Mouse (Mus musculus): ENCODE data around the gene Tmem216. TPM values are rescaled to one million over a fixed set of nuclear protein-coding genes. Genes with fewer than 3 reads are reported as not detected.

Gene Tmem216
- 1.3 TPM for polyA plus RNA-seq (2014; fragmentation: Illumina TruSeq; extraction: RNeasy Lipid Tissue Mini Kit (QIAGEN cat#74804); ENCODE audit: low replicate concordance)

DNA sequence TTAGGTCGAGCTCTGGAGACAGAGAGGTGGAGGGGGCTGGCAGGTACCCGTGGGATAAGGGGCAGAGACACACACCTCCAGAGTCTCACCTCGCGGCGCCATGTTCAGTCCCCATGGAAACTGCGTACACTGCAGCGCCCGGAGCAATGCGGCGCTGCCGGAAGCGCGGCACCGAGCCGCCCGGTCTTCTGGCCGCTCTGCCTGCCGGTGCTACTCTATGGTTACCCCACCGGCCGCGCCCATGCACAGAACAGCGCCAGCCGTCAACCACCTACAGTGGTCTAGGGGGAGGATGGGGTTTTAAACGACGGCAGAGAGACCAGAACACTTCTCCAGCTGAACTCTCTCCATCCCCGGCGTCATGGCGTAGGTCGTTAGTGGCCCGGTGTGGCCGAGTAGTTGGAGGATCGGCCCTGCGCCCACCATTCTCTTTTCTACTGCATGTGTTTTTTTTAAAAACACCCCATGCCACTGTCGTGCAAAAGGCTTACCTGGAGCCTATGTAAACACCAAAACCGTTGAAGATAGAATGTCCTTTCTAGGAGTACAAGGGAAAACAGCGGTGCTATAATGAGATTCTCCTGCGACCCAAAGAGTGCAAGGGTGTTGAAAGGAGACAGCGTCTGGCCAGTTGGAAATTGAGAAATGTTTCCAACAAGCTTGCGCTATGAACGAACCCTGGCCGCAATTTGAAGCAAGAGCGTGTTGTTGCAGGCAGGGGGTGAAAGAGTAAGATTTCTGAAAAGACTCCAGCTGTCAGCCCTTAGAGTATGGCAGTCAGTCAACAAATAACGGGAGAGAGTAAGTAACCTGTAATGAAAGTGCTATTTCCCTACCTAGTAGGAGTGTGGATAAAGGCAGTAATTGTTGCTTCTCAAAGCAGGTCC, at the start of gene Tmem216:
Gene Tmem216 (minus strand): TSS at position 615 of the 887 bp plus-strand sequence.

DNA sequence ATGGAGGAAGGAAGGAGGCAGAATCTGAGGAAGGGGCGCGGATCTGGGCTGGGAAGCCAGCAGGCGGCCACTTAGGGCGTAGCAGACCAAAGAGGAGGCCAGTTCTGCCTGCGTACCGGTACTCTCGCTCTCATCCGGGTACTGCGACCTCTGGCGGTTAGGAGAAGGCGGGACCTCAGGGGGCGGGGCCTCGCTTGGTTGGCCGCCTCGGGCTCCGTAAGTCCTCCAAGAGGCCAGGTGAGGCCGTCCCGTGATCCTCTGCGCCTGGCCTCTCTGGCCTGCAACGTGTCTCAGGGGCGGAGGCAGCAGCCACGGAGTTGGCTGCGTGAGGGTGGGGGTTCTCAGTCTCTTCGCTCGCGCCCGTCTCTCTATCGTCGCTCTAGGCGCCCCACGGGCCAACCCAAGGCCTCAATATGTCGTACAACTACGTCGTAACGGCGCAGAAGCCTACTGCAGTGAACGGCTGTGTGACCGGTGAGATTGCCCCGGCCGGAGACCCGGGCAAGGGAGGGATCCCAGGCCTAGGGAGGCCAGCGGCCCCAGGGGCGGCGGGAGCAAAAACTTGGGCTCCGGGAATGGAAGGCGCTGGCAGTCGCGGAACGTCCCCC, 49.4 kb upstream of the Tmem216 start, which contains the start of the genes Ddb1 and Tkfc:
Gene Ddb1 (plus strand): TSS at position 35 of the 608 bp plus-strand sequence.
Gene Tkfc (minus strand): TSS at position 362 of the 608 bp plus-strand sequence.

DNA sequence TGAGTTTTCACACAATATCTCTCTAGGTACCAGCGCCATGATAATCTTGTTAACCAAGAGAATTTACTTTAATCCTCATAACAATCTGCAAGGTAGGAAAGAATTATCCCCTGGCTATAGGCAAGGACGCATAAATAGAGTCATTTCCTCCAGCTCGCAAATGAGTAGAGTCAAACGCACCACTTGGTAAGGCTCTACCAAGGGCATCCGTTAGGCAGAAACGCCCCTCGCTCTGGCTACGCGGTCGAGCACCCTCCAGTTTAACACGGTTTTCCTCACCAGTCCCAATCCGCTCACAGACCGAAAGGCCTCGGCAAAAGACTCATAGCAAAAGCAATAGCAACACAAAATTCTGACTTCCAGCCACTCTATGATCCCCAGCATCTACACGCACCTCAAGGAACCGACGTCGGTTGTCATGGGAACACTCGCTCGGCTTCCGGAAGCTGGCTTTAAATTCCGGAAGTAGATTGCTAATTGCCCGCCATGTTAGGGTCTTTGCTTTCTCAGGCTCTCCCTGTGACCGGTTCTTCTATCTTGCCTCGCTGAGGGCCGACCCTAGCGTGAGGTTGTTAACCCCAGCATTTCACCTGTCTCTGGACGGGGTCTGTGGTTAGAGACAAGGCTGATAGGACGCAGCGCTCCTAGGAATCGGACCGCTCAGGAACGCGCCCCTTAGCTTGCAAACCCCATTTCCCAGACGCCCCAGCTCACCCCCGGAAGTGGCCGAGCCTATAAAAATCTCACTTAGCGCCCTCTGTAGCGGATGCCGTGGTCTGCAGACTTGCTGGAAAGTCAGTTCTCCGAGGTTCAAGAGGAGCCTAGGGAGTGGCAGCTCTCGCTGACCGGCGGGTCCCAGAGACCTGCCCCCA, 20.9 kb upstream of the Tmem216 start, which contains the start of the genes Cyb561a3 and Tmem138:
Gene Cyb561a3 (plus strand): TSS at position 483 of the 872 bp plus-strand sequence.
Gene Tmem138 (minus strand): TSS at position 673 of the 872 bp plus-strand sequence.

DNA sequence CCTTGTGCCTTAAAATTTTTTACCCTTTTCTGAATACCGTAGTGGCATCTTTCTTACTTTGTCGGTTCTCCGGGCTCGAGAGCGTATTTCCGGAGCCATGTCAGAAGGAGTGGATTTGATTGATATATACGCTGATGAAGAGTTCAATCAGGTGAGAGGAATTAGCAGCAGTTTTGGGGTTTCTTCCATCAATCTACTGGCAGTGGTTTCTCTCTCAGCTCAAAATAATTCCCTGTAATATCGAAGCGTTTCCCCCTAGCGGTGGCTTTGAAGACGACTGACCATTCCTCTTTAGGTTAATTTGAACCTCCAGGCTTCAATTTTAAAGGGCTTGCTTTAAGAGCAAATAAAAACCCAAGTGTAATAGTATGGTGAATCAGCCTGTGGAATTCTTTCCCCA, 30.1 kb downstream of the Tmem216 start, which contains the start of gene Sdhaf2:
Gene Sdhaf2 (minus strand): TSS at position 233 of the 400 bp plus-strand sequence.

GRCm38 (mm10) chr19:10525106-10525901, 30.7 kb downstream of the Tmem216 start, which contains the start of gene Cpsf7:
TSS of gene Cpsf7 (plus strand) at chr19:10525266.

Other genes with a start within 250 kb of the Tmem216 start
- 1.2 TPM for gene Syt7, start 167.1 kb downstream of the Tmem216 start, polyA plus RNA-seq (2014; fragmentation: Illumina TruSeq; extraction: RNeasy Lipid Tissue Mini Kit (QIAGEN cat#74804); ENCODE audit: low replicate concordance)
- gene Lrrc10b, start 98.8 kb downstream of the Tmem216 start, polyA plus RNA-seq (2014; fragmentation: Illumina TruSeq; extraction: RNeasy Lipid Tissue Mini Kit (QIAGEN cat#74804); ENCODE audit: low replicate concordance), result not detected
- gene Ppp1r32, start 73.3 kb downstream of the Tmem216 start, polyA plus RNA-seq (2014; fragmentation: Illumina TruSeq; extraction: RNeasy Lipid Tissue Mini Kit (QIAGEN cat#74804); ENCODE audit: low replicate concordance), result not detected
- 66.4 TPM for gene Cpsf7, start 31.0 kb downstream of the Tmem216 start, polyA plus RNA-seq (2014; fragmentation: Illumina TruSeq; extraction: RNeasy Lipid Tissue Mini Kit (QIAGEN cat#74804); ENCODE audit: low replicate concordance)
- 51.4 TPM for gene Sdhaf2, start 30.1 kb downstream of the Tmem216 start, polyA plus RNA-seq (2014; fragmentation: Illumina TruSeq; extraction: RNeasy Lipid Tissue Mini Kit (QIAGEN cat#74804); ENCODE audit: low replicate concordance)
- 2.1 TPM for gene Cyb561a3, start 20.9 kb upstream of the Tmem216 start, polyA plus RNA-seq (2014; fragmentation: Illumina TruSeq; extraction: RNeasy Lipid Tissue Mini Kit (QIAGEN cat#74804); ENCODE audit: low replicate concordance)
- gene Tmem138, start 21.1 kb upstream of the Tmem216 start, polyA plus RNA-seq (2014; fragmentation: Illumina TruSeq; extraction: RNeasy Lipid Tissue Mini Kit (QIAGEN cat#74804); ENCODE audit: low replicate concordance), result 2.0 TPM
- gene Ddb1, start 49.1 kb upstream of the Tmem216 start, polyA plus RNA-seq (2014; fragmentation: Illumina TruSeq; extraction: RNeasy Lipid Tissue Mini Kit (QIAGEN cat#74804); ENCODE audit: low replicate concordance), result 63.5 TPM
- 29.7 TPM for gene Tkfc, start 49.4 kb upstream of the Tmem216 start, polyA plus RNA-seq (2014; fragmentation: Illumina TruSeq; extraction: RNeasy Lipid Tissue Mini Kit (QIAGEN cat#74804); ENCODE audit: low replicate concordance)
- gene Vwce, start 78.0 kb upstream of the Tmem216 start, polyA plus RNA-seq (2014; fragmentation: Illumina TruSeq; extraction: RNeasy Lipid Tissue Mini Kit (QIAGEN cat#74804); ENCODE audit: low replicate concordance), result 3.6 TPM
- gene Pga5, start 121.8 kb upstream of the Tmem216 start, polyA plus RNA-seq (2014; fragmentation: Illumina TruSeq; extraction: RNeasy Lipid Tissue Mini Kit (QIAGEN cat#74804); ENCODE audit: low replicate concordance), result not detected
- 1.3 TPM for gene Vps37c, start 132.5 kb upstream of the Tmem216 start, polyA plus RNA-seq (2014; fragmentation: Illumina TruSeq; extraction: RNeasy Lipid Tissue Mini Kit (QIAGEN cat#74804); ENCODE audit: low replicate concordance)
- gene Cd5, start 182.8 kb upstream of the Tmem216 start, polyA plus RNA-seq (2014; fragmentation: Illumina TruSeq; extraction: RNeasy Lipid Tissue Mini Kit (QIAGEN cat#74804); ENCODE audit: low replicate concordance), result not detected

Measured in small intestine, adult 10 weeks (tissue).